Mouse (Mus musculus) CH12.LX (cell line): ENCODE measurements around the gene Tmem204.

Source experiments
- CHD2 ChIP-seq: IDR thresholded peaks from 2 replicates; pipeline ENCODE4 v1.6.1; 2011; ENCODE audit warnings: low read length, improper control_type of control experiment
- CTCF ChIP-seq, 2 experiments: IDR thresholded peaks in 1 of 2; conservative IDR thresholded peaks in 1 of 2; 2 replicates each; pipeline ENCODE4 v1.5.1; 2011 to 2012; ENCODE audit warnings: low read depth in 2 of 2, low read length in 2 of 2, improper control_type of control experiment in 1 of 2, inconsistent platforms in 1 of 2, mild to moderate bottlenecking in 1 of 2, moderate library complexity in 1 of 2
- EP300 ChIP-seq: IDR thresholded peaks from 2 replicates; pipeline ENCODE4 v1.6.1; 2011; ENCODE audit warnings: low read length, improper control_type of control experiment
- MAFK ChIP-seq: IDR thresholded peaks from 2 replicates; pipeline ENCODE4 v1.6.1; 2011; ENCODE audit warnings: low read length, improper control_type of control experiment; ENCODE audit not compliant: insufficient replicate concordance
- MAZ ChIP-seq: IDR thresholded peaks from 2 replicates; pipeline ENCODE4 v1.6.1; 2012; ENCODE audit warnings: low read depth, mild to moderate bottlenecking, inconsistent platforms, low read length, improper control_type of control experiment, moderate library complexity
- MEF2A ChIP-seq: IDR thresholded peaks from 2 replicates; pipeline ENCODE4 v1.6.1; 2014; ENCODE audit warnings: low read depth, mild to moderate bottlenecking, inconsistent platforms, low read length, improper control_type of control experiment, borderline replicate concordance
- MYC ChIP-seq: IDR thresholded peaks from 2 replicates; pipeline ENCODE4 v1.6.1; 2011; ENCODE audit warnings: low read depth, mild to moderate bottlenecking, improper control_type of control experiment, low read length
- POLR2A ChIP-seq: IDR thresholded peaks from 2 replicates; pipeline ENCODE4 v1.6.1; 2011; ENCODE audit warnings: low read depth, mild to moderate bottlenecking, improper control_type of control experiment, low read length
- RCOR1 ChIP-seq: conservative IDR thresholded peaks from 2 replicates; pipeline ENCODE4 v1.6.1; 2012; ENCODE audit warnings: low read depth, mild to moderate bottlenecking, inconsistent platforms, low read length, improper control_type of control experiment
- SMC3 ChIP-seq: IDR thresholded peaks from 2 replicates; pipeline ENCODE4 v1.6.1; 2011; ENCODE audit warnings: low read depth, low read length, improper control_type of control experiment
- TCF12 ChIP-seq: IDR thresholded peaks from 2 replicates; pipeline ENCODE4 v1.6.1; 2014; ENCODE audit warnings: low read depth, mild to moderate bottlenecking, inconsistent platforms, low read length, improper control_type of control experiment
- USF1 ChIP-seq: IDR thresholded peaks from 2 replicates; pipeline ENCODE4 v1.6.1; 2014; ENCODE audit warnings: low read depth, mild to moderate bottlenecking, inconsistent platforms, low read length, improper control_type of control experiment

- TF ChIP-seq TCF12 (peak; percentile 14; the same call in 1 of the 2 replicates), USF1 (no peak), POLR2A (no peak; the same call in 1 of the 2 replicates), CHD2 (no peak), EP300 (0 out of 2 replicates have a peak, but pooled peaks have one; percentile 2), MYC (no peak), MAFK (no peak), RCOR1 (no peak), SMC3 (no peak), MEF2A (no peak), CTCF (conservative IDR thresholded peaks at IDR 0.05 in 1 of 2, IDR thresholded peaks at IDR 0.05 in 1 of 2; ENCODE audit: low read depth in 2 of 2, low read length in 2 of 2) (no peak), MAZ (no peak)
These were observed 38.1 kb downstream of the Tmem204 start for GRCm38 (mm10) chr17:25045281-25045680.
